Mouse (Mus musculus) kidney, postnatal 0 days (tissue): ENCODE measurements around the gene Fndc3b. TPM values are rescaled to one million over a fixed set of nuclear protein-coding genes. Genes with fewer than 3 reads are reported as not detected.
A peak's percentile ranks its signal among the peaks of the same experiment; 100 is the strongest.

ENCODE experiments used
- ATAC-seq: fragments of 200-750 bp; cut with Nextera tagmentation; replicated peaks from 2 replicates; pipeline ENCODE4 v1.8.0; 2017; ENCODE audit warnings: low read depth, moderate number of reproducible peaks, moderate TSS enrichment, moderate library complexity; ENCODE audit not compliant: low FRiP score
- DNase-seq: peaks from one replicate; pipeline ENCODE4 v3.0.0-alpha.2; 2016; ENCODE audit warnings: low spot score
- H3K27ac ChIP-seq: fragments of 300-500 bp; sonication (generic); 2 replicates; pipeline ENCODE4 v1.5.1; 2014; ENCODE audit warnings: mild to moderate bottlenecking
- H3K27me3 ChIP-seq: fragments of 300-500 bp; sonication (generic); 2 replicates; pipeline ENCODE4 v1.6.1; 2014; ENCODE audit warnings: low read length, mixed read lengths; ENCODE audit not compliant: insufficient read depth
- H3K36me3 ChIP-seq: fragments of 300-500 bp; sonication (generic); 2 replicates; pipeline ENCODE4 v1.6.1; 2014; ENCODE audit warnings: low read length, mixed read lengths; ENCODE audit not compliant: insufficient read depth
- H3K4me1 ChIP-seq: fragments of 300-500 bp; sonication (generic); replicated peaks from 2 replicates; pipeline ENCODE4 v1.6.1; 2014; ENCODE audit warnings: antibody characterized with exemption, low read length, mixed read lengths; ENCODE audit not compliant: insufficient read depth
- H3K4me2 ChIP-seq: fragments of 300-500 bp; sonication (generic); 2 replicates; pipeline ENCODE4 v1.6.1; 2014; ENCODE audit warnings: mild to moderate bottlenecking, low read length, moderate library complexity, mixed read lengths
- H3K4me3 ChIP-seq: fragments of 300-500 bp; sonication (generic); replicated peaks from 2 replicates; pipeline ENCODE4 v1.5.1; 2014; ENCODE audit warnings: low read depth, low read length
- H3K9ac ChIP-seq: fragments of 300-500 bp; sonication (generic); 2 replicates; pipeline ENCODE4 v1.6.1; 2014; ENCODE audit warnings: low read depth, low read length
- H3K9me3 ChIP-seq: fragments of 300-500 bp; sonication (generic); replicated peaks from 2 replicates; pipeline ENCODE4 v1.6.1; 2016; ENCODE audit warnings: low read length, inconsistent platforms, mixed read lengths
- CTCF ChIP-seq: IDR thresholded peaks from 2 replicates; pipeline ENCODE4 v1.5.1; 2016; ENCODE audit warnings: antibody characterized with exemption, low read depth, mild to moderate bottlenecking, moderate library complexity
- WGBS: fragments of 180-500 bp; shearing (Covaris S2); extraction: QIAGEN DNeasy Blood & Tissue Kit; methylation state at CpG from one replicate; pipeline ENCODE4 v1.1.7; 2014; 5-methylcytosine and 5-hydroxymethylcytosine counted together
- microRNA-seq: library from miRNA; unstranded; fragments of <30 nt; microRNA quantifications from one replicate; pipeline ENCODE4, GENCODE M21; 2016
- polyA plus RNA-seq: library from polyadenylated mRNA; unstranded; fragments of >200 nt; fragmentation: Nextera tagmentation; extraction: Ambion mirVana; gene quantifications from 2 replicates; pipeline ENCODE4 v1.2.1, GENCODE M21; 2015

Fndc3b gene
- polyA plus RNA-seq, 1 experiment from 2014 or later = 23.1 TPM

GRCm38 (mm10) chr3:27371725-27372650 is 339.1 kb downstream of the Fndc3b start:
- Histone ChIP-seq H3K27me3 (peaks cover 43% of the 10 kb centered on the region), H3K4me2 (peak overlapping the region; percentile 41), H3K9ac (no peak overlapping the region), H3K4me3 (peak overlapping the region; percentile 18), H3K9me3 (no peaks in the 10 kb centered on the region), H3K27ac (no peak overlapping the region), H3K4me1 (peaks cover 9% of the 10 kb centered on the region; the same call in 1 of the 2 replicates), H3K36me3 (no peaks in the 10 kb centered on the region)
- 2% methylated on average over 77 of the region's 77 CpGs for WGBS
- TF ChIP-seq CTCF = no peak
- ATAC-seq (no peak), DNase-seq (no peak)

- Histone ChIP-seq H3K9me3 (no peaks in the 10 kb centered on the region), H3K27ac (no peak within 1 kb of the TSS), H3K36me3 (no peaks in the 10 kb centered on the region), H3K9ac (no peak within 1 kb of the TSS), H3K4me1 (peaks cover 9% of the 10 kb centered on the region; the same call in 1 of the 2 replicates), H3K27me3 (peaks cover 43% of the 10 kb centered on the region), H3K4me2 (peak within 1 kb of the TSS; percentile 41), H3K4me3 (peak within 1 kb of the TSS; percentile 18)
- ATAC-seq = no peak
- WGBS = 2% methylated on average over 19 of the region's 19 CpGs
- TF ChIP-seq CTCF = no peak
- no peak for DNase-seq
Measured at GRCm38 (mm10) chr3:27371276-27371621, 339.9 kb downstream of the Fndc3b start, which contains the start of gene Ghsr. Ghsr (plus strand) TSS chr3:27371351.

- H3K9ac ChIP-seq = no peak overlapping the region
- H3K9me3 ChIP-seq = no peaks in the 10 kb centered on the region
- no peak for TF ChIP-seq CTCF
- peak overlapping the region; percentile 7 for H3K4me3 ChIP-seq
- no peak overlapping the region for H3K27ac ChIP-seq
- ATAC-seq (no peak), DNase-seq (no peak)
- H3K36me3 ChIP-seq = no peaks in the 10 kb centered on the region
- 3% methylated on average over 20 of the region's 20 CpGs for WGBS
- no peak overlapping the region for H3K4me2 ChIP-seq
- H3K27me3 ChIP-seq = peaks cover 43% of the 10 kb centered on the region
- peaks cover 9% of the 10 kb centered on the region; the same call in 1 of the 2 replicates for H3K4me1 ChIP-seq
Measured at GRCm38 (mm10) chr3:27370582-27371275, 340.4 kb downstream of the Fndc3b start.

- H3K9ac ChIP-seq = no peak overlapping the region
- H3K4me1 ChIP-seq = peaks cover 9% of the 10 kb centered on the region; the same call in 1 of the 2 replicates
- no peak overlapping the region for H3K27ac ChIP-seq
- ATAC-seq = peak; percentile 74; the same call in 1 of the 2 replicates
- no peak overlapping the region for H3K4me2 ChIP-seq
- WGBS = 5% methylated on average over 10 of the region's 10 CpGs
- H3K4me3 ChIP-seq = no peak overlapping the region
- no peaks in the 10 kb centered on the region for H3K9me3 ChIP-seq
- DNase-seq = peak; percentile 79
- peaks cover 43% of the 10 kb centered on the region for H3K27me3 ChIP-seq
- 0 out of 2 replicates have a peak, but pooled peaks have one; percentile 16 for TF ChIP-seq CTCF
- H3K36me3 ChIP-seq = no peaks in the 10 kb centered on the region
Measured at GRCm38 (mm10) chr3:27370125-27370524, 341.0 kb downstream of the Fndc3b start.

Small RNAs within 50 kb of the gene (microRNA-seq; reads per million reads assigned to microRNA genes)
- 0.60 reads per million for gene Mir3092

Other genes with a start within 250 kb of the Fndc3b start
- gene Tmem212, start 185.1 kb upstream of the Fndc3b start, polyA plus RNA-seq = 0.28 and 0.33 TPM in 2 replicates
- gene Pld1, start 227.4 kb upstream of the Fndc3b start, polyA plus RNA-seq = 4.9 and 5.0 TPM in 2 replicates